Mouse (Mus musculus) olfactory bulb, adult 2 months (tissue): Measurements from ENCODE around the gene Btbd9. TPM values are rescaled to one million over a fixed set of nuclear protein-coding genes. Genes with fewer than 3 reads are reported as not detected.
"Not testable (repeated sequence)": the region's sequence is repeated elsewhere in the genome, so short reads cannot be mapped to it uniquely, and the experiment has no call there.

Experiments
- H3K27ac ChIP-seq: fragments of 200-500 bp; 2 replicates; pipeline ENCODE4 v1.5.1; 2012; ENCODE audit warnings: low read depth, low read length; ENCODE audit not compliant: insufficient read depth
- H3K4me1 ChIP-seq: fragments of 200-500 bp; 2 replicates; pipeline ENCODE4 v1.6.1; 2012; ENCODE audit warnings: low read length; ENCODE audit not compliant: control insufficient read depth, insufficient read depth
- H3K4me3 ChIP-seq: fragments of 200-500 bp; 2 replicates; pipeline ENCODE4 v1.5.1; 2012; ENCODE audit warnings: mild to moderate bottlenecking, low read depth, low read length, moderate library complexity; ENCODE audit not compliant: insufficient read depth
- CTCF ChIP-seq: fragments of 200-500 bp; IDR thresholded peaks from 2 replicates; pipeline ENCODE4 v1.5.1; 2012; ENCODE audit warnings: low read depth, mild to moderate bottlenecking, low read length, moderate library complexity; ENCODE audit not compliant: insufficient read depth
- POLR2A ChIP-seq: fragments of 200-500 bp; IDR thresholded peaks from 2 replicates; pipeline ENCODE4 v1.6.1; 2012; ENCODE audit warnings: mild to moderate bottlenecking, low read depth, low read length, moderate library complexity; ENCODE audit not compliant: insufficient read depth
- WGBS: fragments of 180-500 bp; shearing (Covaris S2); methylation state at CpG from one replicate; pipeline ENCODE4 v1.1.7; 2018; 5-methylcytosine and 5-hydroxymethylcytosine counted together
- polyA plus RNA-seq: library from polyadenylated mRNA; stranded (reverse); fragments of >200 nt; gene quantifications from 2 replicates; pipeline ENCODE4 v1.2.4, GENCODE M21; 2012; ENCODE audit warnings: low replicate concordance; ENCODE audit not compliant: missing spikeins, insufficient read depth, insufficient read length

Btbd9 gene
- polyA plus RNA-seq, 1 experiment = not detected

DNA sequence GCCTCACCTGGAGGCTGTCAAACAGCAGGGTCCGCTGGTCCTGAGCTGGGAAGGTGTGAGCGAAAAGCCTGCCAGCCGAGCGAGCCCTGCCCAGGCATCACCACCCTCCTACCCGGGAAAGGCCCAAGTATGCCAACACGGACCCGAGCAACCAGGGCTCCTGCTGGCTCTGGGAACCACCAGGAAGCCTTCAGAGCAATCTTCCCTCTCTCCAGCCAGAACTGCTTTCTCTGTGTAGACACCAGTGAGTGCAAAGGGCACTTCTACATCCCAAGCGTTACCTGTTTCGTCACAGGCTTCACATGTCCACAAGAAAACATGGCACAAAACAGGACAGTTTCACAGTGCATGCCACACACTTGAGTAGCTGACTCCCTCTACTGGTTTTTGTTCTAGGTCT lies 63.3 kb downstream of the Btbd9 start:
- peaks cover 8% of the 10 kb centered on the region; the same call in 1 of the 2 replicates for H3K4me1 ChIP-seq
- H3K4me3 ChIP-seq = no peak overlapping the region
- TF ChIP-seq POLR2A (no peak), CTCF (no peak)
- no peak overlapping the region for H3K27ac ChIP-seq
- WGBS = 95% methylated on average over 9 of the region's 9 CpGs

DNA sequence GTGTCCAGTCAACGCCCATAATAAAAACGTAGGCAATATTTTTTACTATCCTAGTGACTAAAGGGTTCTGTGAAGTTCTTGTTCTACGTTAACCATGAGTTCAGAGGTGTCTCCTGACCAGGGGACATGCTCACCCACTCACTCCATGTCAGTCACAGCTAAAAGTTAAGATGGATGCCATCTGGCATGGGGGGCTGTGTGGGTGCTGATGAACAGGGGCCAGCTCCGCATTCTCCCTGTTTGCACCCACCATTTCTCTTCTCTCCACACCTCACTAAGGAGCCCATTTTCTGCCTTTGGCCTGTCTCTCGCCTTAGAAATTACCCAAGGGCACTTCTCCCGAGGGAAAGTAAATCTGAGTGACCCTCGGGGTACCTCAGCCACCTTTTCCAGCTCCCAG lies 63.8 kb downstream of the Btbd9 start:
- peaks cover 8% of the 10 kb centered on the region; the same call in 1 of the 2 replicates for H3K4me1 ChIP-seq
- H3K27ac ChIP-seq = no peak overlapping the region
- WGBS = 95% methylated on average over 7 of the region's 7 CpGs
- H3K4me3 ChIP-seq = no peak overlapping the region
- TF ChIP-seq POLR2A = no peak
- TF ChIP-seq CTCF = no peak

DNA sequence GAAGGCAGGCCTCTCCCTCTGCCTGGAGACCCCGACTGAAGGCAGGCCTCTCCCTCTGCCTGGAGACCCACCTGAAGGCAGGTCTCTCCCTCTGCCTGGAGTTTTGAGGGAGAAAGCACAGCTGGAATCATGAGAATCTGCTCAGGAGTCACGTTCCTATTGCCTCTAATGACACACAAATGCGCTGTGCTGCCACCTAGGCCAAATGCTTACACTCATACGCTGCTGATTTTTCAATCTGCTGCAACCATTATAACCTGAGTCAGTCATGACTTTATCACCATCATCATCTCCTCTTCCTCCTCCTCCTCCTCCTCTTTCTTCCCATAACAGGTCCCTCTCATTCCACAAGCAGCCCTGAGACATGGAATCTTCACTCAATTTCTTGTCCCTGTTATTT lies 64.3 kb downstream of the Btbd9 start:
- 80% methylated on average over 4 of the region's 4 CpGs for WGBS
- no peak overlapping the region for H3K27ac ChIP-seq
- peaks cover 11% of the 10 kb centered on the region for H3K4me1 ChIP-seq
- H3K4me3 ChIP-seq = no peak overlapping the region
- TF ChIP-seq POLR2A (no peak), CTCF (no peak)

DNA sequence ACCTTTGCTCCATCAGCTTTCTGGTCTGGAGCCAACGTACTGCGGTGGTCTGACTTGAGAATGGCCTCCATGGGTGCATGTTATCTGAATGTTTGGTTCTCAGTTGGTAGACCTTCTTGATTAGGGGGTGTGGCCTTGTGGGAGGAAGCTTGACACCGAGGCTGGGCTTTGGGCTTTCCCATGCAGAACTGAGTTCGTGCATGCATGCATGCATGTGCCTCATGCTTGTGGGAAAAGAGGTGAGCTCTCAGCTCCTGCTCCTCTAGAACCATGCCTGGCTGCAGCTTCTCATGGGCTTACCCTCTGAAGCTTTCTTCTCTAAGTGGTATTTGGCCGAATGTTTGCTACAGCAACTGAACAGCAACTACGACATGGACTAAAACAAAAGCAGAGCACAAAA lies 64.9 kb downstream of the Btbd9 start:
- WGBS = 82% methylated on average over 6 of the region's 6 CpGs
- Histone ChIP-seq H3K27ac (no peak overlapping the region), H3K4me3 (no peak overlapping the region), H3K4me1 (peaks cover 12% of the 10 kb centered on the region)
- TF ChIP-seq POLR2A = no peak
- no peak for TF ChIP-seq CTCF

DNA sequence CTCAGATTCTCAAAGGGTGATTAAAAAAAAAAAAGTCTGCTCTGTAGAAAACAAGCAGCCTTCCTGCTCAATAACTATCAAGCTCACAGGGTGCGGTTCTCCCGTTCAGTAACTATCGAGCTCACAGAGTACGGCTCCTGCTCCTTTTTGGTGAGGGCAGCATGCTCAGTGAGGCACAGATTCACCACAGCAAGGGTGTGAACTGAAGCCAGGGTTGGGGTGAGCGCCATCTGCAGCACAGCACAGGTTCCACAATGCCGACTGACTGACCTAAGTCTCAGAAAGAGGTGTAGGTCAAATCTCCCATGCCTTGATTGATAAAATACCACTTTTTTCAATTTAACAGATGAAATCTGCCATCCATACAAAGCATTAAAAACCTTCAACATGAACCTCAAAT lies 66.1 kb downstream of the Btbd9 start:
- Histone ChIP-seq H3K27ac (no peak overlapping the region), H3K4me3 (no peak overlapping the region), H3K4me1 (peaks cover 12% of the 10 kb centered on the region)
- TF ChIP-seq POLR2A (no peak), CTCF (no peak)
- 73% methylated on average over 6 of the region's 6 CpGs for WGBS

DNA sequence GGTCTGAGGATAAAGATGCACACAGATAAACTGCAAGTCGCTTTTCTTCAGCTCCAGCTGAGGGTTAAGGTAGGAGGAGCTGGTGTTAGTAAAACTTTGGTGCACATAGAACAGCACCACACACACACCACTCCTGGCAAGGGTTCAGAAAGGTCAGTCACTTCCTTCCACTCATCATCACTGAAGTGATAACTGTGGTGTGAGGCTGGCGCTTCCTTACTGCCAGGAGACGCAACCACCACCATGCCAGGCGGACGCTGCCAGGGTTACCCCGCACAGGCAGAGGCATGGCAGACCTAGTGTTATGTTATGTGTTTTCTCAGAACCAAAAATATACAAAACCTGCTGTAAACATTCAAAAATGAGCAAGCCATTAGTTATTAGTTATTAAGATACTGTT lies 66.6 kb downstream of the Btbd9 start:
- TF ChIP-seq POLR2A (no peak), CTCF (no peak)
- WGBS = 84% methylated on average over 6 of the region's 6 CpGs
- Histone ChIP-seq H3K4me3 (no peak overlapping the region), H3K4me1 (peaks cover 12% of the 10 kb centered on the region), H3K27ac (no peak overlapping the region)

DNA sequence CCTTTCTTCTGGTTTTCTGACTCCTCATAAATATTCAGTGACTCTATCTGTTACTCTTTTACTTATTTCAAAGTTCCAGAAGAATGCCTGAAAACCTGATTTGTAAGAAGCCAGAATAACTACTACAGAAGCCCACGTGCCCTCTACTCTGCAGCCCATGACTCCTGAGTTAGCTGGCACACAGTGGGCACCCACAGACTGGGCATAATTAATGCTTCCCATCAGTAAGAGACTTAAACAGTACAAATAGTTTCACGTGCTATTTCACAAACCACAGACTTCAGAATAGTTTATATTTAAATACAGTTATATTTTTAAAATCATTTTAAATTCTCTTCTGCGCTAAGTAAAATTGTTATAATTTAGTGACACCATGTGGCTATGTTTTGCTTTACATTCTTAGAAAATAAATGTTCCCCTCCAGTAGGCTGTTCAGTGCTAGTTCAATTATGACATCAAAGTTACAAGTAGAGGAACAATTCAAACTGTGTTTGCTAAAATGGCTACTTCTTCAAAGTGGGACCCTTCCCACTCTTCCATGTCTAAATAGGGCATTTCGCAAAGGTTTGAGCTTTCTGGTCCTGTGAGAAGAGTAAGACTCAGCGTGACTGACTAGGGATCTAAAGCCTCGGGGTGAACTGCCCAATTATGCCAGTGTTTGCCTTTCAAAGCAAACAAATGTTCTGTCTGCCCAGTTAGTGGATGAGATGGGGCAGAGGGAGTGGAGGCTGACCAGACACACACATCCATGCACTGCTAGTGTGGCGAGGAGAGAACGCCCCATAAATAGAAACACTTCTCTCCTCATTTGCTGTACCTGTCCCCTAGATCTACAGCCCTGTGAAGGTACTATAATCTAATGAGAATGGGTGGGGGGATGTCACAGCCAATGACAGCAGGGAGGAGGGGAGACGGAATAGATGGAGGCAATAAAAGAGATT lies 68.4 kb downstream of the Btbd9 start:
- TF ChIP-seq POLR2A (no peak), CTCF (no peak)
- H3K4me3 ChIP-seq = no peak overlapping the region
- WGBS = 66% methylated on average over 9 of the region's 9 CpGs
- peaks cover 12% of the 10 kb centered on the region for H3K4me1 ChIP-seq
- no peak overlapping the region for H3K27ac ChIP-seq

DNA sequence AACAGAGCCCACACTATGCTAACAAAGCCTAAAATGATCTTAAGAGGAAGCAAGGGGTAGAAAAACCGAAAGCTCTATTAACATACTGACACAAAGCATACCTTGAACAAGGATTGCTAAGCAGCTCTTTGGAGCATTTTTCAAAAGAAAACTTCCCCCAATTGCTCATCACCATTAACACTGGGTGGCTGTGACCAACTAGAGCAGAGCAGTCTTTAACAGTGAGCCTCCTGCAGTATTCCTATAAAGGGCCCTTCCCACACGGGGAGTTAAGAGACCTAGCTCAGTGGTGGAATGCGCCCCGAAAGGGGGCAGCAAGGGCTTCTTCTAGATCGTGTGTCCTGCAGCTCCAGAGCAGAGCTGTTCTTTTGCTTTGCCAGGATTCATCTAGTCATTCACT lies 69.4 kb downstream of the Btbd9 start:
- H3K4me1 ChIP-seq = peaks cover 8% of the 10 kb centered on the region
- 40% methylated on average over 5 of the region's 5 CpGs for WGBS
- H3K4me3 ChIP-seq = no peak overlapping the region
- TF ChIP-seq POLR2A (no peak), CTCF (no peak)
- peak overlapping the region; percentile 5; the same call in 1 of the 2 replicates for H3K27ac ChIP-seq

DNA sequence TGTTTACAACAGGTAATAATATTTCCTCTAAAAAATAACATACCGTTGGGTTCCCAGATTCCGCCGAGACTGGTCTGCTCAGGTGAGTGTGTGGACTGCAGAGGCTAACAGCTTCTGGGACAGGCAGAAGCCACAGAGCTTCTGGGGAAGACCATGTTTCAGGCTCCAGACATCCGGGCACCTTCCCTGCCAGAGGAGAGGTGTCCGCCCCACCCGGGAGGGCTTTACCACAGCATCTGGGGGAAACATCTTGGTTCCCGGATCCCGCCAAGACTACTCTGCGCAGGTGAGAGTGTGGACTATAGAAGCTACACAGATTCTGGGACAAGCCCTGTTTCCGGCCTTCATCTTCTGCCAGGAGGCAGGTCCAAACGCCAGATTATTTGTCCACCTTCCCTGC lies 76.7 kb downstream of the Btbd9 start:
- 96% methylated on average over 11 of the region's 11 CpGs for WGBS
- H3K27ac ChIP-seq = not testable (repeated sequence)

More for the DNA sequence above, 76.7 kb downstream of the Btbd9 start:
- not testable (repeated sequence) for H3K4me1 ChIP-seq, H3K4me3 ChIP-seq
